Mouse (Mus musculus) intestine, embryonic 15.5 days (tissue): ENCODE data around the gene Lmo4. TPM values are rescaled to one million over a fixed set of nuclear protein-coding genes. Genes with fewer than 3 reads are reported as not detected.

Experiments used
- ATAC-seq: fragments of 200-750 bp; cut with Nextera tagmentation; 2 replicates; pipeline ENCODE4 v1.8.0; 2017; ENCODE audit warnings: moderate TSS enrichment, moderate library complexity
- H3K27ac ChIP-seq: fragments of 300-500 bp; sonication (generic); 2 replicates; pipeline ENCODE4 v1.5.1; 2015; ENCODE audit warnings: mild to moderate bottlenecking, inconsistent platforms
- H3K27me3 ChIP-seq: fragments of 300-500 bp; sonication (generic); replicated peaks from 2 replicates; pipeline ENCODE4 v1.6.1; 2015; ENCODE audit warnings: inconsistent platforms
- H3K36me3 ChIP-seq: fragments of 300-500 bp; sonication (generic); 2 replicates; pipeline ENCODE4 v1.6.1; 2015; ENCODE audit warnings: inconsistent platforms
- H3K4me1 ChIP-seq: fragments of 300-500 bp; sonication (generic); replicated peaks from 2 replicates; pipeline ENCODE4 v1.6.1; 2015; ENCODE audit warnings: inconsistent platforms
- H3K4me2 ChIP-seq: fragments of 300-500 bp; sonication (generic); replicated peaks from 2 replicates; pipeline ENCODE4 v1.6.1; 2015; ENCODE audit warnings: mild to moderate bottlenecking, inconsistent platforms
- H3K4me3 ChIP-seq: fragments of 300-500 bp; sonication (generic); replicated peaks from 2 replicates; pipeline ENCODE4 v1.5.1; 2015; ENCODE audit warnings: inconsistent platforms
- H3K9ac ChIP-seq: fragments of 300-500 bp; sonication (generic); 2 replicates; pipeline ENCODE4 v1.6.1; 2015; ENCODE audit warnings: inconsistent platforms
- H3K9me3 ChIP-seq: fragments of 300-500 bp; sonication (generic); 2 replicates; pipeline ENCODE4 v1.6.1; 2016; ENCODE audit warnings: inconsistent platforms
- WGBS: fragments of 180-500 bp; shearing (Covaris S2); methylation state at CpG from one replicate; pipeline ENCODE4 v1.1.7; 2015; 5-methylcytosine and 5-hydroxymethylcytosine counted together
- polyA plus RNA-seq: library from polyadenylated mRNA; unstranded; fragments of >200 nt; fragmentation: Nextera tagmentation; extraction: Ambion mirVana; gene quantifications from 2 replicates; pipeline ENCODE4 v1.2.1, GENCODE M21; 2015

The Lmo4 gene
- polyA plus RNA-seq, 1 experiment from 2014 or later: 60.8 TPM

DNA sequence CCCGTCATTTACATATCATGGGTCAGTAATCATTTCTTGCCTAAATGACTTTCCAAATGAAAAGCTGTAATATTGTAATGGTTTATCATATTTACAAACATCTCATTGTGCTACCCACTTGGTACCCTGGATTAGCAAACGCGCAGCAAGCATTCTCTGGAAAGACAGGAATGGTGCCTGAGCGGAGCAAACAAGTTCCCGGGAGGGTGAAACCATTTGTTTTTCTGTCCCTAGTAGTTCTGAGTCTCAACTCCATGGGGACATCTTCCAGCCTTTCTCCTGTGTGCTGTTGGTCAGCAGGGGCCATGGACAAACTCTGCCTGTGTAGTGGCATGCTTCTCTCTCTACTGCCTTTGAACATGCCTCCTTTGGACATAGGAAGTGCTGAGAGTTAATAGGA, 64.2 kb downstream of the Lmo4 start:
- 89% methylated on average over 5 of the region's 5 CpGs for WGBS
- Histone ChIP-seq H3K4me2 (no peak overlapping the region), H3K9me3 (no peaks in the 10 kb centered on the region), H3K4me3 (no peak overlapping the region), H3K27me3 (no peaks in the 10 kb centered on the region), H3K36me3 (no peaks in the 10 kb centered on the region), H3K9ac (no peak overlapping the region), H3K27ac (no peak overlapping the region), H3K4me1 (0 out of 2 replicates have a peak, but pooled peaks cover 3% of the 10 kb centered on the region)
- no peak for ATAC-seq

DNA sequence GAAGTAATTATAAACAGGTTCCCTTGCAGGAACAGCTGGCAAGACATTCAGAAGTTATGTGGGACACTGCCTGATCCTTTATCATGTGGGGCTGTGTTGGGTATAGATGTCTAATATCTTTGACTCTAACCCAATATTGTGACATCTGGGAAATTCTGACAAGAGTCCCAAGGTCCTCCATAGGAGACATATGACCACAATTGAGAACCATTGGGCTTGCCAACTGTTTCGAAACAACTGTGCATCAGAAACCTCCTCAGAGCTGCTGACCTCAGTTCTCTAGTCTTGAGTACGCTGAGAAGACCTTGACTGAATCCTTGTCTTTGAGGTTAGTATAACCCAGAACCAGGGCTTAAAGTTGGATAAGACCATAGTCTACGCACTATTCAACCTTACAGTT, 66.4 kb downstream of the Lmo4 start:
- Histone ChIP-seq H3K4me3 (no peak overlapping the region), H3K27me3 (no peaks in the 10 kb centered on the region), H3K9me3 (no peaks in the 10 kb centered on the region), H3K27ac (no peak overlapping the region), H3K4me2 (no peak overlapping the region), H3K36me3 (no peaks in the 10 kb centered on the region), H3K4me1 (0 out of 2 replicates have a peak, but pooled peaks cover 3% of the 10 kb centered on the region), H3K9ac (no peak overlapping the region)
- no peak for ATAC-seq
- WGBS: 96% methylated on average over 3 of the region's 3 CpGs
